Mouse (Mus musculus) lung, postnatal 14 days (tissue): Measurements from ENCODE around the gene Pou2f3.

Experiments used
- DNase-seq: peaks from one replicate; pipeline ENCODE4 v3.0.0; 2021

Gene Pou2f3

DNA sequence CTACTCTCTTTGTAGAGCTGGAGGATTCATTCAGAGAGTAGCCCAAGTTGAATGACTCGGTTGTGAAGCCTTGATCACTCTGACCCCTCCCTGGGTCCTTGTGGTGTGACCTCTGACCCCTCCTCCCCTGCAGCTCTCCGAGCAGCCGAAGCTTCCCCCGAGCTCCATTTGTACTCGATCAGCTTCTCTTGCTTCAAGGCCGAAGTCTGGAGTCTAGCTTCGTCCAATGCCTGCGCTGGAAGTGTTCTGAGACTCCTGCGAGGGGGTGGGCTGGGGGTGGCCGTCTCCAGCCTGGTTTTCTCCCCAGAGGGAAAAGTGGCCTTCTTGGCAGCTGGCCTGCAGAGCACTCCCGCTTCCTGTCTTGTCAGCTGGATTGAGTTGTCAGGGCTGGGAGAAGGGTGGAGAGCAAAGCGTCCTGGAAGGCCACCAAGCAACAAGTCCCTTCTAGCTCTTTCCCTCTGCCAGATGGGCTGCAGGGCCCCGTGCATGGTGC is at the start of gene Pou2f3:
Pou2f3 (minus strand) TSS at position 180 of the 493 bp plus-strand sequence.
- DNase-seq, result peak; percentile 76

DNA sequence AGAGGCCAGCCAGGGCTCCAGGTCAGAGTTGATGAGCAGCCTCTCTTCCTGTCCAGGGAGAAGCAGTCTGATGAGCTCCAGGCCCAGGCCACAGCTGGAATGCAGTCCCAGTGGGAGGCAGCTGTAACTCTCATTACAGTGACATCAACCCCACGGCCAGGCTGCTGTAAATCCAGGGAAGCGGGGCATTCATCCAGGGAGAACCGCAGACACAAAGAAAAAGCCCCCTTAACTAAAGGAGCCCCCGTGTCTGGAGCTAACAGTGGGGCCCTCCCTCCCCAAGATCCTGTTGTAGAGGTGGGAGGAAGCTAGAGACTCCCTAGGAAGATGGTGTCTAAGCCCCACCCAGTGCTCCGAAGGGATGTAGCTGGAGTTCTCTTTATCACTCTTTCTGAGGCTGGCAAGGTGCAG is 43.1 kb upstream of the Pou2f3 start:
- DNase-seq, result no peak

DNA sequence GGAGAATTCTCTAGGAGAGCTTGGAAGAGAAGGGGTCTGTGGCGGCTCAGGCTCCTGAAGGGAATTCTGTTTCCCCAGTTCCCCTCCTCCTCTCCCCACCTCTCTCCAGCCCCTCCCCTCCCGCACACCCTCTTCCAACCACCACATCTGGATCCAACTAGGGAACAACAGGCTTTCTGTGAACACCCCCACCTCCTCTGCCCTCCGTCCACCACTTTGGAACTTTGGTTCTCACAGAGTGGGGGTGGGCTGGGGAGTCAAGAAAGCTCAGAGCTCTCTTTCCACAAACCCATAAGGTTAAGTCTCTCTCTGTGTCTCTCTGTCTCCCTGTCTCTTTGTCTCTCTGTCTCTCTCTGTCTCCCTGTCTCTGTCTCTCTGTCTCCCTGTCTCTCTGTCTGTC is 42.6 kb upstream of the Pou2f3 start:
- DNase-seq, result no peak

GRCm38 (mm10) chr9:43251786-43252185 is 41.6 kb upstream of the Pou2f3 start:
- no peak for DNase-seq

DNA sequence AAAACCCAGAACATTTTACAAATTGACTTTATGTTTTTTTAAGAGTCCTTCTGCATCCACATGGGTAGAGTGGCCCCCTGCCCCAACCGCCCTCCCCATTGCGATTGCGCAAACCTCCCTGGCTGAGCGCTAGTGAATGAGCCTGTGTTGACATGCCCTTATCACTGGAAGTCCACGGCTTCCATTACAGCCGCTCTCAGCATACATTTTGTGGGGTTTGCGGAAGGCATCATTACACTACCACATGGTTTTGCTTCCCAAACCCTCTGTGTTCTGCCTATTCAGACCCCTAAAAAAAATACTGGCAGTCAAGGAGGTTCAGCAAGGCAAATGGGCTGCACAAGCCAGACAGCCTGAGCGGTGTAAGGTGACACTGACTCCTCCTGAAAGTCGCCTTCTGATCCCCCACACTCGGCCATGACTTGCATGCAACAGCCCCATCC is 36.6 kb upstream of the Pou2f3 start:
- no peak for DNase-seq

DNA sequence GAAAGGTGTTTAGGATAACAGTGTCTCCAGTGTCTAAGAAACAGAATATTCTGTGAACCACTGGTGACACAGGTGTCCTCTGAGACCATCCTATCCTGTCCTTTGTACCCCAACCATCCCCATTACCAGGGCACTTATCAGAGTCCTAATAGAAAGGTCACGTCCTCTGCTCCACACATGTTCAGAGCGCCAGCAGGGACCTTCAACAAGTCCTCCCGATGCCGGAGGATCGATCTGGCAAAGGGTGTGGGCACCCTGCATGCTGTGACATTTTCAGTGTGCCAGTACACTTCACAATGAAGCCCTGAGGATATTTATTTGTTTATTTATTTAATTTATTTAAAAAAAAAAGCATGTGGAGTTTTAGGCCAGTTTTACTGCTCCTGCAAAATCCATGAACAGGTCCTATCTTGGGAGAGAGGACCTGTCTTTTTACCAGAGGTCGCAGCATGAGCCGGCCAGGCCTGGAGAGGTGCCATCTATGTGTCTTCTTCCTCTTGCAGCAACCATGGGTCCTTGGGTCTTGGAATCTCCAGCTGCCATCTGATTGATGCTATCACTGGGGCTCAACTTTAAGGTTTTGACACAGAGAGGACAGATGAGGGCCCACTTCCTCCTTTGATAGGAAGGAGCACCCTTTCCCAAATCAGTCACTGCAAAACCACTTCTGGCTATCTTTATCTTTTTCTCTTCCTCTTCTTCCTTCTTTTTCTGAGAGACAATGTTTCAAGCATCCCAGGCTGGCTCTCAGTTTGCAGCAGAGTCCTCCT is 35.8 kb upstream of the Pou2f3 start:
- no peak for DNase-seq

GRCm38 (mm10) chr9:43242432-43242831 is 32.3 kb upstream of the Pou2f3 start:
- DNase-seq, result no peak

GRCm38 (mm10) chr9:43241970-43242369 is 31.8 kb upstream of the Pou2f3 start:
- no peak for DNase-seq

DNA sequence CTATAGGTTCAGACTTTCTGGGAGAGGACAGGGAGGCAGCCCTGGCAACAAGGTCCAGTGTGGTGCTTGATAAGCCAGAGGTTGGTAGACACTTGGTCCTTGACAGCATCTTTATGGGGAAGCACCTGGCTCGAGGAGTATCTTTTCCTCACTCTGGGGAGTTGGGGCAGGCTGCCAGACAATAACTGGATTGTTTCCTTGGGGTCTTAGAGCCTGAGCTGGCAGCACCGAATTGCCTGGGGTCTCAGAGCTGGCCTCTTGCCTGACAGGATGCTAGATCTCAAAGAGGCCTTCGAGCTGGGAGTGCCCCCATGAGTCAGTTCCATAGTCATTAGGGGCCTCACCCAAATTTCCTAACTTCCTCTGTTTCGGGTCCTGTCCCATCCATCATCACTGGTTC is 31.1 kb upstream of the Pou2f3 start:
- no peak for DNase-seq

GRCm38 (mm10) chr9:43240594-43240900 is 30.4 kb upstream of the Pou2f3 start:
- no peak for DNase-seq

DNA sequence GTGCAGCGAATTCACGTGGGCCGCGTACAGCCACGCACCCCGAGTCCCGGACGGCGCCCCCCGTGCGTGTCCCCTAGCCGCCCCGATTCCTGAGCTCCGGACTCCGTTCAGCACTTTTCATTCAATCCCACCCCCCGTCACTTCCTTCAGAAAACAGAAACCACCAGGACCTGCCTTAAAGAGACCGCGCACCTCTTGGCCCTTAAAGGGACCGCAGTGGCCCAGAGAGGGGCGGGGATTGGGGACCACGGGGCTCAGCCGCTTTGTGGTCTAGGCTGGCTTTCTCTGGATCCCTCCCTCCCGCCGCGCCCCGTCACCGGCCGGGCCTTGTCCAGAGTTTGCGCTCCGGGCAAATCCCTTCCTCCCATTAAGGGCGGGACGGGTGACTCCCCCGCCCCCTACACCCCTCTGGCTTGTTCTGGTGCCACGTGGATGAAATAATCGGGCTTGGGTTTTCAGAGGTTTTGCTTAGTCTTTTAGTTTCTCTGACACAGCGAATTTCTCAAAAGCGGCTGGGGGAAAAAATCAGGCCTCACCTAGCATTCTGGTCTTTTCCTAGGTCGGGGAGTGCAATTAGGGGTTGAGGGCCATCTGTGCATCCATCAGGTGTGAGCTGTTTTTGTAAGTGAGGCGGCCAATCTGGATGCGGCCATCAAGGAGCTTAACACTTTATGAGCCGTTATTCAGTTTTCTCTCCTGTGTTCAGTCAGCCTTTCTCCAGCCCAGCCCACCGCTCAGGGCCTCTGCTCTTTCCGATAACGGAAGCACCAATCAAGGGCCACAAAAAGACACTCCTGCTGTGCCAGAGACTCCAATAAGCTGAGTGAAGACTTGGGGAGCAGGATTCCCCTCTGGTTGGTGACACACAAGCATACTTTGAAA is 29.8 kb upstream of the Pou2f3 start, which contains the start of gene Oaf:
Oaf (minus strand) TSS at position 200 of the 882 bp plus-strand sequence.
- peak; percentile 79 for DNase-seq

- DNase-seq, result no peak
Observed at GRCm38 (mm10) chr9:43238631-43239545, 28.7 kb upstream of the Pou2f3 start.

- no peak for DNase-seq
Observed at GRCm38 (mm10) chr9:43238167-43238566, 28.0 kb upstream of the Pou2f3 start.

- no peak for DNase-seq
Observed at GRCm38 (mm10) chr9:43237111-43237775, 27.1 kb upstream of the Pou2f3 start.

DNA sequence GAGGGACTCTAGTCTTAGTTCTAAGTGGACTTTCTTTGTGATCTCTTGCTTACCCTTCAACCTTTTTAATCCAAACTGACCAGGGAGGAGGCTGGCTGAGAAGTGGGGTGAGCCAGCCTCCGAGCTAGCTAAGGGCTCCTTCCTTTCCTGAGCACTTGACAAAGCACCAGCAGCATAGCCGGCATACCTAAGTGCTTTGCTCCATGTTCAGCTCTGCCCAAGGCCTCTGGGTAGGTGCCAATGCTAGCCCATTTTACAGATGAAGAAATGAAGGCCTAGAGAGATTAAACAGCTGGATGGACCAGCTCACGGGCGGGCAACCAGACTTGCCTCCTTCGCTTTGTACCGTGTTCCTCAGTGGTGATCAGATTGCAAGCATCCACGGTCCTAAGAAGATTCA is 26.4 kb upstream of the Pou2f3 start:
- DNase-seq, result no peak

GRCm38 (mm10) chr9:43236106-43236505 is 25.9 kb upstream of the Pou2f3 start:
- DNase-seq, result no peak

DNA sequence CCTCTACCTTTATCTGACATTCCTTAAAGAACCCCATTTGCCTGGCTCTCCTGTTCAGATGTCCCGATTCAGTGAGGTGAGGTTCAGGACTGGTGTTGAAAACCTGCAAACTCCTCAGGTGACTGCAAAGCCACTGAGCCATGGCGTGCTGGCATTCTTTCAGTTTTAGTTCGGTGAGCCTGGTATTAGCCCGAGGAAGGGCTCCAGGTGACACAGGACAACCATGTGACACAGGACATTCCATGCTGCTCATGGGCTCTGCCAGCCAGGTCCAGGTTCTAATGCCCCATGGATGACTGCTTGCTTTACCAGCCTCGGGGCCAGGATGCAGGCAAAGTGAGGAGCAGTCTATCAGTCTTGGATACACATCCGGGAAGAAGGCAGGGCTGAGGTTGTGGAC is 25.2 kb upstream of the Pou2f3 start:
- no peak for DNase-seq

DNA sequence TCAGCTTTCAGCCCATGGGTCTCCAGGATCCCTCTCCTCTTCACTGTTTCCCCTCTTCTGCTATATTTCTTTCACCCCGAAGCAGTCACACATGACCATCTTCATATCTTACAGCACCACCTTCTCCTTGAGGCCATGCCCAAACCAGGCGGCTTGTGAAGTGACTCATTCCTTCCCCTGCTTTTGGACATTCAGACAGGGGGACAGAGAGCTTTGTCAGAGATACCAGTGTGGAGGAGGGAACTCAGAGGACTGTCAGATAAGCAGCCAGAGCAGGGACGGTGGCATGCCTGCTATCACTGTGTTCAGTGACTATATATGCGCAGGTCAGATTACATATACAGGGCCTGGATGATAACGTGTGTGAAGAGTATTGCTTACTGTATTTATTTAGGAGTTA is 24.3 kb upstream of the Pou2f3 start:
- no peak for DNase-seq

DNA sequence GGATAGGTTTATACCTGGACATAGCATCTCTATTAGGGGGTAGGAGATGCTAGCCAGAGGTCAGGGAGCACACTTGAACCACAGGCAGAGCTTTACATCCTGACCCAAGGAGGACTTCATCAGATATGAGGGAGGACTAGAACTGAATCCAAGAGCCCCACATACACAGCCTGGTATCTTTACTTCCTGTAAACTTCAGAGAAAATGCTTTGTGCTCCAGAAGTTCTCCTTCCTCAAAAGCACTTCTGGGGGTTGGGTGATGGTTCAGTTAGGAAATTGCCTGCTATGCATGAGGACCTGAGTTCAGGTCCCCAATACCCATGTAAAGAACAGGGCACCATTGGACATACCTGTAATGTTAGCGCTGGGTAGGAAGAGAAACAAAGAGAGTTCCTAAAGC is 23.3 kb upstream of the Pou2f3 start:
- no peak for DNase-seq

DNA sequence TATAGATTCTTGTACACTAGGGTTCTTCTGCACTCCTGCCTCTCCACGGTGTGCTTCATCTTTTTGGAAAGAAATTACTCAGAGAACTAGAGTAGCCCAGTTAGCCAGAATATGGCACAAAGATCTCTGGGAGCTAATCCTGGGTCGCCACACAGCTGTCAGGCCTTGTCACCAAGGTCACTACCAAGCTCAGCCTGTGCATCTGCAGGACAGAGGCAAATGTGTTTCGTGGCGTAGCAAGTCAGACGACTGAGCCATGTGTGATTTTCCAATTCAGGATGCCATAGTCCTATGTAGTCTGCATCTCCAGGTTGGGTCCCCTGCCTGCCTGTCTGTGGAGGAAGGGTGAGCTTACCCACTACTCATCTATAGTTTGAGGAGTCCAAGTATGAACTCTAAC is 22.9 kb upstream of the Pou2f3 start:
- no peak for DNase-seq

GRCm38 (mm10) chr9:43232286-43232685 is 22.1 kb upstream of the Pou2f3 start:
- DNase-seq, result no peak

DNA sequence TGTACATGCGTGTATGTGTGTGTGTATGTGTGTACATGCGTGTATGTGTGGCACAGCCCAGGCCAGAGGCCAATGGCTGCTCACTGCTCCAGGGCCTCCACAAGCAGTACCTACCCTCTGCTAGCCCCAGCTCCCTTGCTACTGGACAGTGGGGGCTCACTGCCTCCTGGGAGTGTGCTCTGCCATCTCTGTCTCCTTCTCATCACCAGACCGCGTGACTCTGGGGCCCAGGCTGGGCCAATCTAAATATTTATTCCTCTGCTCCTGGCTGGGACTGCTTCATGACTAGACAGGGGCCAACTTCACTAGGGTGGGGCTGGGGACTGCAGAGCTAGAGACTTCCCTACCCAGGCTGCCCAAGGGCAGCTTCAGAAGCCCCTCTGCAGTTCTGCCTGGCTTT is 21.6 kb upstream of the Pou2f3 start:
- DNase-seq, result peak; percentile 60
